Mouse (Mus musculus): ENCODE data around the gene Pgf.

DNA sequence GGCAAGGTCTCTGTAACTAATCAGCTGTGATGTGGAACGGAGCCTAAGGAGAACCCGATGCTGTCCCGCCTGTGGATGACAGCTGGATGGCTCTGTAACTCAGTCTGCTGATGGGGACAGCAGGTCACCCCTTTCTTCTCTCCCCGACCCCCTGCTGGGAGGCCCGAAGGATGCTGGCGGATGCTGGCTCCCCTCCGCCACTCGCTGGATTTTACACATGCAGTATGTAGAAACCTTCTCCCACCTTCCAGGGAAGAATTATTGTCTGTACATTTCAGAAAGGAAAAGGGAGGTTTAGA lies 4.7 kb upstream of the Pgf start:
- TF ChIP-seq POLR2A (IDR thresholded peaks at IDR 0.05; ENCODE audit: borderline replicate concordance, low read depth, low read length): no peak
- TF ChIP-seq CTCF (IDR thresholded peaks at IDR 0.05; ENCODE audit: low read depth, low read length): no peak
